Mouse (Mus musculus) cortical plate, adult 2 months (tissue): Measurements from ENCODE around the gene Camta1.

Experiments used
- CTCF ChIP-seq: fragments of 200-500 bp; IDR thresholded peaks from 2 replicates; pipeline ENCODE4 v1.5.1; 2011; ENCODE audit warnings: mild to moderate bottlenecking, control low read depth, low read length; ENCODE audit not compliant: insufficient read depth; ENCODE audit errors: extremely low read depth
- POLR2A ChIP-seq: fragments of 200-500 bp; IDR thresholded peaks from 2 replicates; pipeline ENCODE4 v1.6.1; 2011; ENCODE audit warnings: mild to moderate bottlenecking, low read length, control low read depth; ENCODE audit not compliant: insufficient read depth; ENCODE audit errors: extremely low read depth

DNA sequence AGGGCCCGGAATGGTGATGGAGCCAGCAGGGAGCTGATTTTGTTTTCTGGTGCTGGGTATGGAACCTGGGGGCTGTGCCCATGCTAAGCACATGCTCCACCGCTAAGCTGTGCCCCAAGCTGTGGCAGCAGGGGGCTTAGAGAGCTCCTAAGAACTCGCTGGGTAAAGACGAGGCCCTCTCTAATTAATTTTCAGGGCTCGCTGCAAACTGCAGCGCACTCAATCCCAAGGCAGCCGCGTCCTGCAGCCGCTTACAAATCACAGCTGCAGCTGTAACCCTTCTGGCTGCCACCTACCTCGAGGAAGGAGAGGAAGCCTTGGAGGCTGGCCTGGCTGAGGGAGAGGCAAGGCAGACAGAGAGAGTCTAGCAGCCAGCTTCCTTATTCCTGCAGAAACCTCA lies 639.0 kb downstream of the Camta1 start:
- no peak for TF ChIP-seq CTCF
- TF ChIP-seq POLR2A: no peak
